Mouse (Mus musculus): ENCODE measurements around the gene 1700024B05Rik.
"Not testable (repeated sequence)": the region's sequence is repeated elsewhere in the genome, so short reads cannot be mapped to it uniquely, and the experiment has no call there.

Gene 1700024B05Rik

GRCm38 (mm10) chr14:41943695-41944094, at the start of gene 1700024B05Rik:
1700024B05Rik (plus strand) TSS chr14:41943995.
- not testable (repeated sequence) for DNase-seq

- not testable (repeated sequence) for DNase-seq
Observed at GRCm38 (mm10) chr14:41907190-41907589, 36.6 kb upstream of the 1700024B05Rik start, which contains the start of gene Gm7980. Gm7980 (minus strand) TSS chr14:41907290.

- not testable (repeated sequence) for DNase-seq
Observed at GRCm38 (mm10) chr14:41924649-41925048, 19.1 kb upstream of the 1700024B05Rik start, which contains the start of gene 1700049E17Rik1. 1700049E17Rik1 (plus strand) TSS chr14:41924949.

GRCm38 (mm10) chr14:41964095-41964494, 20.3 kb downstream of the 1700024B05Rik start:
- DNase-seq = not testable (repeated sequence)

GRCm38 (mm10) chr14:41967827-41968226, 24.0 kb downstream of the 1700024B05Rik start, which contains the start of gene Gm6401:
Gm6401 (minus strand) TSS chr14:41967927.
- not testable (repeated sequence) for DNase-seq

- DNase-seq = not testable (repeated sequence)
Observed at GRCm38 (mm10) chr14:41968596-41968995, 24.8 kb downstream of the 1700024B05Rik start.

GRCm38 (mm10) chr14:41983225-41983624, 39.4 kb downstream of the 1700024B05Rik start, which contains the start of gene Gm3543:
Gm3543 (minus strand) TSS chr14:41983325.
- not testable (repeated sequence) for DNase-seq
